Mouse (Mus musculus): ENCODE data around the gene Rab22a. TPM values are rescaled to one million over a fixed set of nuclear protein-coding genes. Genes with fewer than 3 reads are reported as not detected.
"Not testable (repeated sequence)": the region's sequence is repeated elsewhere in the genome, so short reads cannot be mapped to it uniquely, and the experiment has no call there.

Gene Rab22a
- polyA plus RNA-seq, 1 experiment from 2014 or later = 36.9 TPM

DNA sequence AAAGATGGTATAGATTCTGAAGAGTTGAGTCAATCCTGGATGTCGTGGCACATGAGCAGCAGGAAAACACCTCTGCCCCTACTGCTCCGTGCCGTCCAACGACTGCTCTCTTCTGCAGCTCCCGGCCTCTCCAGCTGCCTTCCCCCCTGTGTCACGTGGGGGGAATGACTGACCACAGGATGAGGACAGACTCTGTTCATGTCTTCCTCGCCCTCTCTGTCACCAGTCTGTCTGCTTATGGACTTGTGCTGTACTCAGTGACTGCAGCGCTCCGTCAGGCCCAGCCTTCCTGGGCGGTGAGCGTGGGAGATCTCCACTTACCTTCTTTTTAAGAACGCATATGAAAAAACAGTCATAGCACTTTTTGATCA lies 43.3 kb downstream of the Rab22a start:
- Histone ChIP-seq H3K4me1 (peaks cover 8% of the 10 kb centered on the region; the same call in 1 of the 2 replicates), H3K36me3 (peaks cover 27% of the 10 kb centered on the region), H3K9ac (replicated peaks) (no peak overlapping the region), H3K27me3 (no peaks in the 10 kb centered on the region), H3K4me2 (replicated peaks) (no peak overlapping the region), H3K27ac (replicated peaks) (no peak overlapping the region), H3K9me3 (no peaks in the 10 kb centered on the region), H3K4me3 (no peak overlapping the region)
- 89% methylated on average over 12 of the region's 12 CpGs for WGBS
- no peak for ATAC-seq (replicated peaks)

DNA sequence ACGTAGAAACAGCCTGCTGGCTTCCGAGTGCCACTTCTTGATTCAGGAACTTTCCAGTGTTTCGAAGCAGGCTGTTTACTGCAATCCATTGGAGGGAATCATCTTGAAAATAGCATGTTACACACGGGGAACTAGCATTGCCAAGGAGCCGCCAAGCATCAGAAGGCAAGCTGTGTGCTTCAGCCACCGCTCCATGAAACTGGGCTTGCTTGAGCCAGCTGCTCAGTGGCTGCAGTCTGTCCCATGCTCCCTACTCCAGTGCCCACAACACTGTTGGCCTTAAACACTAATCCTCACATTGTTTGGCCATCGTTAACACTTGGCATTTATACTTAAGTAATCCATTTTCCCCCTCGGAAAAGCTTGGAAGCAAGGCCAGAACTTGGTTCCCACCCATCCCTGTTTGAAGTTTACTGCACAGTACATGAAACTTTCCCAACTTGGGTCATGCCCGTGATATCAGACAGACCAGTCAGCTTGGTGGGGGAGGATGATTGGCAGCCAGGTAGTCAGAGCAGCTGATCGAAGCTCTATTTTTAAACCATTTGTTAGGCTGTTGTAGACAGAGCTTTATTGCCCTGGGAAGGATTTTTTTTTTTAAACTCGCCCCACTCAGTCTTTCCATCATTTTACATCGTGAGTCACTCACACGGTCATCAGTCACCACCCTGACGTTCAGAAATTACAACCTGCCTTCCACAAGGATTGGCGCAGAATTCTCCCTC lies 46.4 kb downstream of the Rab22a start:
- no peak overlapping the region for H3K9ac ChIP-seq (replicated peaks)
- no peaks in the 10 kb centered on the region for H3K9me3 ChIP-seq
- no peaks in the 10 kb centered on the region for H3K27me3 ChIP-seq
- no peak overlapping the region for H3K4me2 ChIP-seq (replicated peaks)
- ATAC-seq (replicated peaks) = no peak
- H3K4me1 ChIP-seq = peaks cover 11% of the 10 kb centered on the region
- 70% methylated on average over 15 of the region's 15 CpGs for WGBS
- H3K4me3 ChIP-seq = no peak overlapping the region
- no peak overlapping the region for H3K27ac ChIP-seq (replicated peaks)
- H3K36me3 ChIP-seq = peaks cover 12% of the 10 kb centered on the region; the same call in 1 of the 2 replicates

DNA sequence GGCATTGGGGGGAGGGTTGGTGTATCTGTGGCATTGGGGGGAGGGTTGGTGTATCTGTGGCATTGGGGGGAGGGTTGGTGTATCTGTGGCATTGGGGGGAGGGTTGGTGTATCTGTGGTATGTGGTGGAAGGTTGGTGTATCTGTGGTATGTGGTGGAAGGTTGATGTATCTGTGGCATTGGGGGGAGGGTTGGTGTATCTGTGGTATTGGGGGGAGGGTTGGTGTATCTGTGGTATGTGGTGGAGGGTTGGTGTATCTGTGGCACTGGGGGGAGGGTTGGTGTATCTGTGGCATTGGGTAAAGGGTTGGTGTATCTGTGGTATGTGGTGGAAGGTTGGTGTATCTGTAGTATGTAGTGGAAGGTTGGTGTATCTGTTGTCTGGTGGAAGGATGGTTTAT lies 48.1 kb downstream of the Rab22a start:
- H3K4me3 ChIP-seq; H3K27me3 ChIP-seq; ATAC-seq (replicated peaks); H3K9me3 ChIP-seq; H3K9ac ChIP-seq (replicated peaks); H3K4me1 ChIP-seq; H3K36me3 ChIP-seq; H3K27ac ChIP-seq (replicated peaks); H3K4me2 ChIP-seq (replicated peaks): not testable (repeated sequence)

DNA sequence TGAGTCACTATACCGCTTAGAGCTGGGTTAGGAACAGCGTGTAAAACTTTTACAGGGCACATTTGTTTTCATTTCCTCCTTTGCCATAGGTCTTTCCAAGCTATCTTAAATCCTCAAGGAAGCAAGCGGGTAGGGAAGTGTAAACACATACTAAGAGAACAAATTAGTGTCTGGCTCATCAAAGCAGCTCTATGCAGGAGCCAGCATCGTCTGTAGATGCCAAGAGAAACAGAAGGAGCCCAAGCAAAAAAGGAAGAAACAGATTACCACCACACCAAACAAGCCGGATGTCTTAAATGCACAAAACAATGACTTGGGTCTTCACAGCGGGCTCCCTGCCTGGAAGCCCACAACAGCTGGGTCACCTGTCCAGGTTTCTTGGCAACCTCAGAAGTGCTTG lies 50.6 kb downstream of the Rab22a start:
- no peak overlapping the region for H3K4me2 ChIP-seq (replicated peaks)
- H3K9ac ChIP-seq (replicated peaks) = no peak overlapping the region
- no peaks in the 10 kb centered on the region for H3K36me3 ChIP-seq
- ATAC-seq (replicated peaks) = peak; percentile 24; the same call in 1 of the 2 replicates
- WGBS = 60% methylated on average over 6 of the region's 6 CpGs
- no peak overlapping the region for H3K4me3 ChIP-seq
- H3K27ac ChIP-seq (replicated peaks) = no peak overlapping the region
- no peaks in the 10 kb centered on the region for H3K9me3 ChIP-seq
- peaks cover 7% of the 10 kb centered on the region for H3K4me1 ChIP-seq
- H3K27me3 ChIP-seq = no peaks in the 10 kb centered on the region

DNA sequence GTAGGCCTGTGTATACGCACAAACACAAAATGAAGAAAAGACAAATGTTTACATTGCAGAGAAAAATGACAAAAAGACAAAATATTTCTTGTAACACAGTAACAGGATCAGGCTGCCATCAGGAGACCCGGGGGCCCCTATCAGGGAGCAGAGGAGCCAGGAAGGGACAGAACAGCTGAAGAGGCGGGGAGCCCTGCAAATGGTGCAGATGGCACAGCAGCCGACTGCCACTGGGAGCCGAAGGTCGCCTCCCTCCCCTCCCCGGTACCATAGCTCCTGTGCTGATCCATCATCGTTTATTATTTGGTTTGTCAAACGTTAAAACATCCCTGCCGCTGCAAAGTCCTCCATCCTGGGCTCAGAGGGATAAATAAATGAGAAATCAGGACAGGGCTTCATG lies 53.1 kb downstream of the Rab22a start:
- no peaks in the 10 kb centered on the region for H3K36me3 ChIP-seq
- no peaks in the 10 kb centered on the region for H3K27me3 ChIP-seq
- H3K4me1 ChIP-seq = peaks cover 7% of the 10 kb centered on the region
- H3K9ac ChIP-seq (replicated peaks) = no peak overlapping the region
- WGBS = 49% methylated on average over 10 of the region's 10 CpGs
- no peak overlapping the region for H3K4me2 ChIP-seq (replicated peaks)
- no peak overlapping the region for H3K27ac ChIP-seq (replicated peaks)
- no peak for ATAC-seq (replicated peaks)
- no peak overlapping the region for H3K4me3 ChIP-seq
- H3K9me3 ChIP-seq = no peaks in the 10 kb centered on the region

DNA sequence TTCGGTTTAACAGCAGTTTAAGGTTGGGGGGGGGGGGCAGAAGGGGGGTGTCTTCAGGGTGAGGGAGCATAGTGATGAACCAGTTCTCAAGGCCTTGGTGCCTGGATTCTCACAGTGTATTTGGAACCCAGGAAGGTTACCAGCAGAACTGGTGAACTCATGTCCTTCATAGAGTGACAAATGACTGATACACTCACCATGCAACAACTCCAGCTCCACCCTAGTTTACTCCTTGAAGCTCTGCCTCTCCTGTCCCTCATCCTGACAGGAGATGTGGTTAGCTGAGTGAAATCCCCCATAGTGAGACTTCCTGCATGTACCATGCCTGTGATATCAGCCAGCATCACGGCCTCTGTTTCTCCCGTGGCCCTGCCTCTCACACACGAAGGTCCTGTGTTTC lies 53.7 kb downstream of the Rab22a start:
- no peak overlapping the region for H3K27ac ChIP-seq (replicated peaks)
- no peak overlapping the region for H3K4me2 ChIP-seq (replicated peaks)
- no peaks in the 10 kb centered on the region for H3K36me3 ChIP-seq
- H3K4me1 ChIP-seq = peaks cover 7% of the 10 kb centered on the region
- WGBS = 71% methylated on average over 4 of the region's 4 CpGs
- no peak overlapping the region for H3K9ac ChIP-seq (replicated peaks)
- H3K4me3 ChIP-seq = no peak overlapping the region
- H3K27me3 ChIP-seq = no peaks in the 10 kb centered on the region
- ATAC-seq (replicated peaks) = no peak
- H3K9me3 ChIP-seq = no peaks in the 10 kb centered on the region

DNA sequence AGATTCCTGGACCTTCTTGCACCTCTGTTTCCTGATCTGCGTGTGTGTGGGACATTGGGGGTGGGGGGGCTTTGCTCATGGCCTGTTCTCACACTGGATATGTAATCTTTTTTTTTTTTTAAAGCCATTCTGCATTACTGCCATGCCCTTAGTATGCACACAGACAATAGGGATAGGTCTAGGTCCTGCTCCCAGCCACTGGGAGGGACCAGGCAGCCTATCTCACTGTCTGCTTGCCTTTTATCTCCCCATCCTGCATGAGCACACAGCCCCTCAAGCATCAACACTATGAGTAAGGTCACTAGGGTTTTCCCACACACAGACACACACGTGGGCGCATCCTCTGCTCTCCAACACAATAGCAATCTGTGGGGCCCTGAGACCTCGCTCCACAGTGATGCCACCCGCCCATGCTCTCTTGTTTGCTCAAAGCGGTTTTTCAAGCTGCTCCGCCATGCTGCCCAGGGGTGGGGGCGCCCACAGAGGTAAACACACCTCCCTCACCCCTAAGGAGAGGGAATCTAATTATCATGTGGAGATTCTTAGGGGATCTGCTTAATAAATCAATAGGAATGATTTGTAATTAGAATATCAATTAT lies 55.2 kb downstream of the Rab22a start:
- Histone ChIP-seq H3K27ac (replicated peaks) (no peak overlapping the region), H3K9ac (replicated peaks) (no peak overlapping the region), H3K4me1 (peaks cover 7% of the 10 kb centered on the region), H3K36me3 (no peaks in the 10 kb centered on the region), H3K27me3 (no peaks in the 10 kb centered on the region), H3K9me3 (no peaks in the 10 kb centered on the region), H3K4me3 (no peak overlapping the region), H3K4me2 (replicated peaks) (no peak overlapping the region)
- 0 out of 2 replicates have a peak, but pooled peaks have one; percentile 12 for ATAC-seq (replicated peaks)
- 36% methylated on average over 8 of the region's 8 CpGs for WGBS

DNA sequence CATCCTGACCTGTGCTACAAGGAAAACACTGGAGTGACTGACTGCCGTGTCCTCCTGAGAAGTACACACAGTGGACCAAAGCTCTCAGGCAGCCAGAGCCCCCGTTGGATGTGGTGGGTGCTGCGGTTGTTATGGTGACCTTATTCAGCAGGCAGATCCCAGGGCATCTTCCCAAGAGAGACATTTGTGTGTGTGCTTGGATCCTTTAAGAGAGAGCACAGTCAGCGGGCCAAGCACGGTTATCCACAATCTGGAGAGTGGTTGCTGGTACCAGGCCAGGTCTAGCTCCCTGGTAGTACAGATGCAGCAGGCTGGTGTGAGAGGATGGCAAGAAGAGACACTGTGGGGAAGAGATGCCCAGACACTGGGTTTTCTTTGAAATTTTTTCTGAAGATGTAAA lies 57.4 kb downstream of the Rab22a start:
- Histone ChIP-seq H3K4me1 (peaks cover 4% of the 10 kb centered on the region; the same call in 1 of the 2 replicates), H3K27ac (replicated peaks) (no peak overlapping the region), H3K9me3 (no peaks in the 10 kb centered on the region), H3K4me3 (no peak overlapping the region), H3K9ac (replicated peaks) (no peak overlapping the region), H3K4me2 (replicated peaks) (no peak overlapping the region), H3K36me3 (no peaks in the 10 kb centered on the region), H3K27me3 (no peaks in the 10 kb centered on the region)
- 73% methylated on average over 5 of the region's 5 CpGs for WGBS
- no peak for ATAC-seq (replicated peaks)

DNA sequence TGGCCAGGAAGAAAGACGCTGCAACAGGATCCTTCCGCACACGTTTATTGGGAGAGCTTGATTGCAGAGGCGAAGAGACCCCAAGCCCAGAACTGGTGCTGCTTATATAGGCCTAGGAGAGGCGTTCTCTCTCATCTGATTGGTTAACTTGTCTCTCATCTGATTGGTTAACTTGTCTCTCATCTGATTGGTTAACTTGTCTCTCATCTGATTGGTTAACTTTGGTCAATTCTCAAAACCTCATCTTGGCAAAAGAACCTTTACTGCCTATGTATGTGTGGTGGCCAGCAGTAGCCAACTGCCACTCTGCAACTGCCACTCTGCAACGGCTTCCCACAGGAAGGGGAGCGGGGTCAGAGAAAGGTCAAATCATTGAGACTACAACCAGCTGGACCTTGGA lies 59.6 kb downstream of the Rab22a start, which contains the start of gene 1700010B08Rik:
1700010B08Rik (plus strand) TSS at position 301 of the 400 bp plus-strand sequence.
- H3K4me3 ChIP-seq; ATAC-seq (replicated peaks); H3K9ac ChIP-seq (replicated peaks); H3K4me1 ChIP-seq; H3K4me2 ChIP-seq (replicated peaks); H3K9me3 ChIP-seq; H3K27me3 ChIP-seq; H3K36me3 ChIP-seq; H3K27ac ChIP-seq (replicated peaks): not testable (repeated sequence)
- WGBS = 94% methylated on average over 6 of the region's 7 CpGs

DNA sequence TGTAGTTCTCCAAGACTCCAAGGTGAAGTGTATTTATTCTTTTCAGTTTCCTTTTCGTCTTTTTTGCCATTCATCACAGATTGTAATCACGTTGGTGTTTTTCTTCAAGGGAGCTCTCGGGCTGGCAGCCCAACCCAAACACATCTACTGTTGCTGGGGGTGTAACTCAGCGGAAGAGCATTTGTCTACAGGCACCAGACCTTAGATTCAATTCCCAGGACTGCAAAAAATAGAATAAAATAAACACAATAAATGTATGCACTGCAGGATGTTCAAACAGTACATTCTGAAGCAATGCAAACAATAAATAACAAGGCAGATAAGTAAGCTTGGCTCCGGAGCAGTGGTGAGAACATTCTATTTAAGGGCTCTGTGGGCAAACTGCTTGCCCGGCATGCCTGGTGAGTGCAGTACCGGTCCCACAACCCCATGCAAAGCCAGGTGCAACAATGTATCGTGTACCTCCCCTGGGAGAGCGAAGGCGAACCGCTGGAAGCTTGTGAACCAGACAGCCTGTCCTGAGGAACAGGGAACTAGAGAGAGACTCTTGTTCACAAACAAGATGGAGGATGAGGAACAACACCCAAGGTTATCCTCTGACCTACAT lies 62.8 kb downstream of the Rab22a start:
- ATAC-seq (replicated peaks) = no peak
- Histone ChIP-seq H3K4me3 (no peak overlapping the region), H3K27ac (replicated peaks) (no peak overlapping the region), H3K4me1 (peaks cover 3% of the 10 kb centered on the region; the same call in 1 of the 2 replicates), H3K9me3 (no peaks in the 10 kb centered on the region), H3K9ac (replicated peaks) (no peak overlapping the region), H3K27me3 (no peaks in the 10 kb centered on the region), H3K36me3 (no peaks in the 10 kb centered on the region), H3K4me2 (replicated peaks) (no peak overlapping the region)
- 73% methylated on average over 11 of the region's 11 CpGs for WGBS

DNA sequence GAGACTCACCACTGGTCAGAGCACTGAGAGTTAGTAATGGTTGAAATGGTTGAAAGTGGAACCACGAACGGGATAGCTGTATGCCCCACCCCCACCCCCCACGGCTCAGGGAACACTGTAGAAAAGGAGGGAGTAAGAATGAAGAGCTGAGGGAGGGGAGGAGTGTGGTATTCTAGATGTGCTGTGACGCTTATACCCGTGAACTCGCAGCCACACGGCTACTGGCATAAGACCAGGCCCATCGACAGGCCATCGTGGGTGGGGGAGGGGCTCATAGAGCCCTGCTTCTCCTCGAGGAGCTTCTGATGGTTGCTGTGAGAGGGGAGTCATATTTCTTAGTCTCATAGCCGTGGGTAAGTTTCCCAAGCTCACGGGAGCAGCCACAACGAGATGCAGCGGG lies 64.8 kb downstream of the Rab22a start:
- no peak overlapping the region for H3K9ac ChIP-seq (replicated peaks)
- no peak overlapping the region for H3K4me3 ChIP-seq
- WGBS = 53% methylated on average over 14 of the region's 14 CpGs
- ATAC-seq (replicated peaks) = no peak
- no peaks in the 10 kb centered on the region for H3K36me3 ChIP-seq
- no peaks in the 10 kb centered on the region for H3K27me3 ChIP-seq
- H3K4me1 ChIP-seq = peaks cover 3% of the 10 kb centered on the region; the same call in 1 of the 2 replicates
- no peaks in the 10 kb centered on the region for H3K9me3 ChIP-seq
- H3K4me2 ChIP-seq (replicated peaks) = no peak overlapping the region
- H3K27ac ChIP-seq (replicated peaks) = no peak overlapping the region

DNA sequence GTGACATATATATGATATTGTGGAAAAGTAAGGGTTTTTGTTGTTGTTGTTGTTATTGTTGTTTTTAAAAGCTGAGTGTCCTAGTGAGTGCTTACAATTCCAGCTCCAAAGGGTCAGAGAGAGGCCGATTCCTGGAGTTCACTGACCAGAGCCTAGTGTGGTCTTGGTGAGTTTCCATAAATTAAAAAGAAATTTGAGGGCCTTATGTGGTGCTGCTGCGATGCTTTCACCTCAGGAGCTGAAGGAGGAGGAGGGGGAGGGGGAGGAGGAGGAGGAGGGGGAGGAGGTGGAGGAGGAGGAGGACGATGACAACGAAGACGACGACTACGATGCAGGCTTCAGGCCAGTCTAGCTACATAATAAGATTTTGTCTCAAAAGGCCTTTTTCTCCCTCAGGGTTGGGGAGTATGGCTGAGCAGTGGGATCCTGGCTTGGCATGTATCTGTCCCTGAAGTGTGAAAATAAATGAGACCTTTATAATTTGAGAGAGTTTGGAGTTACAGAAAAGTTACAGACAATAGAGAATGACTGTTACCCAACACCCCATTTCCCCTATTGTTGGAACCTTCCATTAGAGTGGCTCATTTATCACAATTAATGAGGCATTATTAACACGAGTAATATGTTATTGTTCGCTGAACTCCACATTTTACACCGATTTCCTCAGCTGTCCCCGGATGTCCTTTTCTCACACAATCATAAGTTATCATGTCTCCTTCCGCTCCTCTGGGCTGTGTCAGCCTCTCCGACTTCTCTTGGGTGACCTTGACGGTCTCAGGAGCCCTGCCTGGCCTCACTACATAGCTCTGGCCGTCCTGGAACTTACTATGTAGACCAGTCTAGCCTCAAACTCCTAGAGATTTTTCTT lies 65.6 kb downstream of the Rab22a start:
- H3K9ac ChIP-seq (replicated peaks) = no peak overlapping the region
- WGBS = 50% methylated on average over 15 of the region's 15 CpGs
- no peak for ATAC-seq (replicated peaks)
- no peak overlapping the region for H3K4me2 ChIP-seq (replicated peaks)
- no peaks in the 10 kb centered on the region for H3K36me3 ChIP-seq
- no peak overlapping the region for H3K27ac ChIP-seq (replicated peaks)
- peaks cover 6% of the 10 kb centered on the region for H3K4me1 ChIP-seq
- H3K4me3 ChIP-seq = no peak overlapping the region
- H3K9me3 ChIP-seq = no peaks in the 10 kb centered on the region
- no peaks in the 10 kb centered on the region for H3K27me3 ChIP-seq

Measured in forebrain, embryonic 15.5 days (tissue).